Mouse (Mus musculus) thymus, adult 2 months (tissue): Measurements from ENCODE around the gene Sgcd.

Experiments used
- CTCF ChIP-seq: fragments of 200-500 bp; IDR thresholded peaks from 2 replicates; pipeline ENCODE4 v1.5.1; 2012; ENCODE audit warnings: mild to moderate bottlenecking, control low read depth, low read length, moderate library complexity, borderline replicate concordance; ENCODE audit not compliant: control insufficient read depth, poor library complexity, insufficient read depth; ENCODE audit errors: extremely low read depth
- POLR2A ChIP-seq: fragments of 200-500 bp; IDR thresholded peaks from 2 replicates; pipeline ENCODE4 v1.6.1; 2012; ENCODE audit warnings: mild to moderate bottlenecking, low read length, control low read depth, moderate library complexity; ENCODE audit not compliant: control insufficient read depth, poor library complexity, insufficient read depth; ENCODE audit errors: extremely low read depth

- TF ChIP-seq POLR2A: no peak
- TF ChIP-seq CTCF: no peak
Observed at GRCm38 (mm10) chr11:47442266-47442665, 546.5 kb downstream of the Sgcd start.
